Mouse (Mus musculus): ENCODE results near the gene Ppa1. TPM values are rescaled to one million over a fixed set of nuclear protein-coding genes. Genes with fewer than 3 reads are reported as not detected.

Ppa1 gene
- 17.2 to 26.2 TPM (median 20.9 TPM) in 4 replicates for total RNA-seq (2023; ENCODE audit: inconsistent age)

GRCm38 (mm10) chr10:61647790-61648736, at the start of gene Ppa1:
Ppa1 (plus strand) TSS chr10:61648552.

GRCm38 (mm10) chr10:61680015-61680913, 31.9 kb downstream of the Ppa1 start, which contains the start of gene Sar1a:
Sar1a (plus strand) TSS chr10:61680299.

DNA sequence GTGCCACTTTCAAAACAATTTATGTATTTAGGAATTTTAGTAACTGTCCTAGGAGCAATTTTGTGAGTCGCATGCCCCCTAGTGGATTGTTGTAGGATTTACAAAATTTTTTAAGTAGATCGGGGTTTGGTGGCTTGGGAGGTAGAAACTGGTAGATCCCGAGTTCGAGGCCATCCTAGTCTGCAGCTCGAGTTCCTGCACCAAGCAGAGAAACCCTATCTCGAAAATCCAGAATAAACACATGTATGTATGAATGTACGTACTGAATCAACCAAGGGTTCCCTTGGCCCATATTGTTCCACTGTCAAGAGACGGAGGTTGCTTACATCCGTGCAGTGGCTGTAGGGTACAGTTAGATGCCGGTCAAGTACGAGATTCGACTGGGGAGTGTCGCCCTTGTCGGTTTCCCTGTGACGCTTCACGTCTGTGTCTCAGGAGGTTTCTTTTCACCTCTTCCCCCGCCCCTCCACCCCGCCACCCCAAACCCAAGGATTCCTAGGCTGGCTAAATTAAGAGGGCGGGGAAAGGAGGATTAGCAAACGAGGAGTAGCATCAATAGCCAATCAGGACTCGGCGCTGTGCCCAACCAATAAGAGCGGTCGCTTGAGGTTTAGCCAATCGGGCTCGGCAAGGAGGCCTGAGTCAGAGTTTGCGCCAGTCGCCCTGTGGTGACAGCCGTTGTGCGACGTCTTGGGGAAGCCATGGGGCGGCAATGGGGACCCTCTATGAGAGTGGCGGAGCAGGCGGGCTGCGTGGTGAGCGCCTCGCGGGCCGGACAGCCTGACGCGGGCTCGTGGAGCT, 46.7 kb downstream of the Ppa1 start, which contains the start of gene Tysnd1:
TSS of gene Tysnd1 (plus strand) at position 645 of the 801 bp plus-strand sequence.

DNA sequence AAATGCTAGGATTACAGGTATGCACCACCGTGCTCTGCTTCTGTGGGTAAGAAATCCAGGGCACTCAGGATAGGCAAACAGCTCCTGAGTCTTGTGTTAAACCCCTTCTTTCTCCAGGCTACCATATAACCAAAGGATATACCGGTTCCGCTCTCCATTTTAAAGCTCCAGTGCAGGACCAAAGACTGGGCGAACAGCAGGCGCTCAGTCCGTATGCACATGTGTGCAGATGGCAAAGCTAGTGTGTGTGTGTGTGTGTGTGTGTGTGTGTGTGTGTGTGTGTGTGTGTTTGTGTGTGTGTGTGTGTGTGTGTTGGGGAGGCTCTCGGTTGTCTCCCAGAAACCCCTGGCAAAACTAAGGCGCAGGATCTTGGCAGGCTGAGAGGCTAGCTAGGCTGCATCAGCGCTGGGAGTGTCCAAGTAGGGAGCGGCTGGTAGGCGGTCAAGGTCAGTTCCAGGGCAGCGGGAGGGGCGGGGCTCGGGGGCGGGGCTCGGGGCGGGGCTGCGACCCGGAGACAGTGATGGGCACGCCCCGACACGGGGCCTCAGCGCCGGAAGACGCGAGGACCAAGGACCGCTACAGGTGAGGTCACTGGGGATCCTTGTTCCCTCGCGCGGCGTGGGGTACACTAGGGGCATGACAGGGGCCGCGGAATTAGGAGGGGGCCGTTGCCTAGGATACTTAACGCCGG, 66.6 kb downstream of the Ppa1 start, which contains the start of gene Aifm2:
TSS of gene Aifm2 (plus strand) at position 493 of the 691 bp plus-strand sequence.

Other genes with a start within 250 kb of the Ppa1 start
- gene Nodal, start 230.6 kb upstream of the Ppa1 start, total RNA-seq (2023; ENCODE audit: inconsistent age) = not detected in 4 replicates
- gene Eif4ebp2, start 195.9 kb upstream of the Ppa1 start, total RNA-seq (2023; ENCODE audit: inconsistent age) = 109 to 128 TPM (median 127 TPM) in 4 replicates
- 10.4 to 11.1 TPM (median 10.8 TPM) in 4 replicates for gene Lrrc20, start 172.8 kb upstream of the Ppa1 start, total RNA-seq (2023; ENCODE audit: inconsistent age)
- gene Npffr1, start 53.1 kb upstream of the Ppa1 start, total RNA-seq (2023; ENCODE audit: inconsistent age) = not detected in 4 replicates
- gene Sar1a, start 31.7 kb downstream of the Ppa1 start, total RNA-seq (2023; ENCODE audit: inconsistent age) = 237 to 266 TPM (median 244 TPM) in 4 replicates
- gene Tysnd1, start 47.0 kb downstream of the Ppa1 start, total RNA-seq (2023; ENCODE audit: inconsistent age) = 25.8 to 29.2 TPM (median 27.6 TPM) in 4 replicates
- 1.7 to 3.6 TPM (median 3.0 TPM) in 4 replicates for gene Aifm2, start 66.7 kb downstream of the Ppa1 start, total RNA-seq (2023; ENCODE audit: inconsistent age)
- not detected in 4 replicates for gene H2afy2, start 135.6 kb downstream of the Ppa1 start, total RNA-seq (2023; ENCODE audit: inconsistent age)